35 mouse cellular contexts compared by ENCODE assay signal in genomic region chr4:129862357-129862756, GRCm38 (mm10).
"Had no signal": no experiment of that assay in that cellular context is flagged by ENCODE, and none has a peak within 500 bp of the region (broad histone marks: within the 10 kb centered on the region; RNA-seq: fewer than 3 reads in every experiment).

No protein-coding gene starts in this region.

- H3K27me3 ChIP-seq: heart, embryonic 12.5 days; heart, embryonic 13.5 days; heart, embryonic 15.5 days; hindbrain, embryonic 12.5 days; hindbrain, embryonic 13.5 days; hindbrain, embryonic 15.5 days; intestine, embryonic 15.5 days; kidney, embryonic 15.5 days had no signal

- H3K4me1 ChIP-seq: heart, embryonic 10.5 days; heart, embryonic 12.5 days; heart, embryonic 13.5 days; heart, embryonic 15.5 days; hindbrain, embryonic 10.5 days; hindbrain, embryonic 12.5 days; hindbrain, embryonic 13.5 days; hindbrain, embryonic 15.5 days; intestine, embryonic 15.5 days; kidney, embryonic 15.5 days had no signal

- ATAC-seq: hindbrain, embryonic 16.5 days; hindbrain, postnatal 0 days; inflammation-experienced regulatory T-cells, adult 6 months; intestine, embryonic 15.5 days; intestine, embryonic 16.5 days; intestine, postnatal 0 days had no signal

- H3K4me3 ChIP-seq: heart, embryonic 10.5 days; heart, embryonic 12.5 days; heart, embryonic 13.5 days; heart, embryonic 15.5 days; hindbrain, embryonic 10.5 days; hindbrain, embryonic 12.5 days; hindbrain, embryonic 13.5 days; hindbrain, embryonic 15.5 days; intestine, embryonic 15.5 days; kidney, embryonic 15.5 days; layer of hippocampus, adult 2 months had no signal

- H3K4me2 ChIP-seq: heart, embryonic 11.5 days; heart, embryonic 12.5 days; heart, embryonic 13.5 days; heart, embryonic 15.5 days; hindbrain, embryonic 12.5 days; hindbrain, embryonic 13.5 days; hindbrain, embryonic 14.5 days; hindbrain, embryonic 15.5 days; intestine, embryonic 15.5 days; kidney, embryonic 15.5 days had no signal

- H3K9ac ChIP-seq: heart, embryonic 12.5 days; heart, embryonic 13.5 days; heart, embryonic 15.5 days; hindbrain, embryonic 12.5 days; hindbrain, embryonic 13.5 days; hindbrain, embryonic 14.5 days; hindbrain, embryonic 15.5 days; intestine, embryonic 15.5 days; kidney, embryonic 15.5 days had no signal

- H3K9me3 ChIP-seq: heart, embryonic 10.5 days; heart, embryonic 12.5 days; heart, embryonic 13.5 days; heart, embryonic 15.5 days; hindbrain, embryonic 10.5 days; hindbrain, embryonic 12.5 days; hindbrain, embryonic 13.5 days; hindbrain, embryonic 15.5 days; intestine, embryonic 15.5 days; kidney, embryonic 15.5 days had no signal

- H3K36me3 ChIP-seq: heart, embryonic 10.5 days; heart, embryonic 13.5 days; heart, embryonic 15.5 days; hindbrain, embryonic 10.5 days; hindbrain, embryonic 13.5 days; hindbrain, embryonic 15.5 days; intestine, embryonic 15.5 days; kidney, embryonic 15.5 days had no signal

- DNase-seq: heart, postnatal 10 days; heart, postnatal 14 days; heart, postnatal 36 days; heart, postnatal 4 days; kidney, adult 11 months; kidney, adult 18-20 months; kidney, adult 2 months; kidney, adult 8-10 months; kidney, adult 9 months; kidney, postnatal 10 days; kidney, postnatal 14 days; kidney, postnatal 25 days; kidney, postnatal 36 days; kidney, postnatal 4 days; layer of hippocampus, adult 9-11 months; layer of hippocampus, postnatal 36 days had no signal

- H3K27ac ChIP-seq: heart, embryonic 10.5 days; heart, embryonic 13.5 days; heart, embryonic 15.5 days; hindbrain, embryonic 10.5 days; hindbrain, embryonic 12.5 days; hindbrain, embryonic 13.5 days; hindbrain, embryonic 14.5 days; hindbrain, embryonic 15.5 days; hindbrain, postnatal 0 days; intestine, embryonic 15.5 days; kidney, embryonic 15.5 days; kidney, postnatal 0 days; layer of hippocampus, adult 2 months had no signal
